Mouse (Mus musculus) NIH3T3 (cell line): Measurements from ENCODE around the gene Zfp382.
"Not testable (repeated sequence)": the region's sequence is repeated elsewhere in the genome, so short reads cannot be mapped to it uniquely, and the experiment has no call there.

Experiments used
- DNase-seq: peaks from one replicate; pipeline ENCODE4 v3.0.0-alpha.2; 2012; ENCODE audit warnings: low read depth

Gene Zfp382

DNA sequence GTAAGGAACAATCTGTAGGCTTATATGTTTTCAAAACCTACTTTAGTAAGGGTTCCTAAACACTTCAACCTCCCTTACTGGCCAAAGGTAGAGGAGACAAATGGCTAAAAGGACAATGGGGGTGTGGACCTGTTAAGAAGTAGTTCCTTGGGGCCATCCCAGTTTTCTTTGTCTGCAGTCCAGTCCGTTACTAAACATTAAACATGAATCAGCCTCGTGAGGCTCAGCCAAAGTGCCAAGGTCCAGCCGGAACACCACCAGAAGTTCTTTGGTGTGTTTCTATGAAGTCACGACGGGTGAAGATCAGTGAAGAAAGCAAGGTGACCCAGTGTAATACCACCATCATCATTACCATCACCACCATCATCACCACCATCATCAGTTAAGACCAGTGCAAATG lies 25.3 kb downstream of the Zfp382 start:
- DNase-seq: no peak

DNA sequence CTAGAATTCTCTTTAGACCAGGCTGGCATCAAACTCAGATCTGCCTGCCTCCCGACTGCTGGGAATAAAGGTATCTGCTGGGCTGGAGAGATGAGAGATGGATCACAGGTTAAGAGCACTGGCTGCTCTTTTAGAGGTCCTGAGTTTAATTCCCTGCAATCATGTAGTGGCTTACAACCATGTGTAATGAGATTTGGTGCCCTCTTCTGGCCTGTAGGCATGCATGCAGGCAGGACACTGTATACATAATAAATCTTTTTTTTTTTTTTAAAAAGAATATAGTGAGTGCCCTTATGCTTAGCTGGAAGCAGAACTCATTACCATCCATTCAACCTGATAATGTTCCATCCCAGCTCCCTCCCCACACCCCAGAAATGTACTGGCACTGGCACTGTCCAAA lies 32.3 kb downstream of the Zfp382 start:
- no peak for DNase-seq

DNA sequence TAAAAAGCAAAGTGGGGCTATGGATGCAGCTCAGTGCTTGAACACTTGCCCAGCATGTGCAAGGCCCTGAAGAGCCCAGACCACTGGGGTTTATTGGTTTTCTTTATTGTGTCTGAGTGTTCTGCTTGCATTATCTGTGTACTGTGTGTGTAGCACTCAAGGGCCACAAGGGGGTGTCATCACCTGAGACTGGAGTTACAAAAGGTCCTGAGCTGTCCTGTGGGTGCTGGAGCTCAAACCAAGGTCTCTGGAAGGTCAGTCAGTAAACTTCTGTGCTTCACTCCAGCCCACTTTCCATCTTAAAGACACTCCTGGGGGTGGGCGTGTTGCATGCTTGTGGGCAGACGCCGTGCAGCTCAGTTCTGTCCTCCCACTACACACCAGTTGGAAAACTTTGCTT lies 33.8 kb downstream of the Zfp382 start:
- no peak for DNase-seq

DNA sequence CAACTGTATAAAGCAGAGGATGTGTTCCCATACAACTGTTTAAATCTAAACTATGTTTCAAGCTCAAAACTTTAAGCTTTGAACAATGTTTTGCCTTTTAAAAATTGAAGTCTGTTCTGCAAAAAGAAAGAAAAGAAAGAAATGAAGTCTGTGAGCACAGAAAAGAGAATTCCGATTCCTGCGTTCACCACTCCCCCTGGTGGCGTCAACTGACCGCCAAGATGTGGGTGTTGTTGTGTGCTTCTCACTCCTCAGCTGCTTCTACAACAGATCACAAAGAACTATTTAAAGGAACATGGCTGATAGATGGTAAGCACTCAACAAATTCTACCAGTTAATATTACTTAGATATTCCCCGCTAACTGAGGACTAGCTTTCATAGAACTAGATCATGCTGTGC lies 41.4 kb downstream of the Zfp382 start:
- no peak for DNase-seq

DNA sequence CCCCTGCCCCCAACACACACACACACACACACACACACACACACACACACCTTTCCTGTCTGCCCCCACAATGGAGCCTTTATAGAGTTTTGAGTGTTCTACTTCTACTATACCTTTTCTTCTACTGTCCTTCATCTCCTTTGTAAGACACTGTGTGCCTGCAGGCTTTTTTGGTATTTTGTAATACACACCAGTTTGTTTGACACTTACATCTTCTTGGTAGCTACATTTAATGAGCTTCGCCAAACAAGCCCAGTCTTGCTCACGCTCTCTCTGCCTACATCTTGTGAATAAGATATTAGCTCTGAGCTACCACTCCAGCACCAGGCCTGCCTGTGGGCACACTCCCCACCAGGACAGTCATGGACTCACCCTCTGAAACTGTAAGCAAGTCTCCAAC lies 43.0 kb downstream of the Zfp382 start:
- no peak for DNase-seq

DNA sequence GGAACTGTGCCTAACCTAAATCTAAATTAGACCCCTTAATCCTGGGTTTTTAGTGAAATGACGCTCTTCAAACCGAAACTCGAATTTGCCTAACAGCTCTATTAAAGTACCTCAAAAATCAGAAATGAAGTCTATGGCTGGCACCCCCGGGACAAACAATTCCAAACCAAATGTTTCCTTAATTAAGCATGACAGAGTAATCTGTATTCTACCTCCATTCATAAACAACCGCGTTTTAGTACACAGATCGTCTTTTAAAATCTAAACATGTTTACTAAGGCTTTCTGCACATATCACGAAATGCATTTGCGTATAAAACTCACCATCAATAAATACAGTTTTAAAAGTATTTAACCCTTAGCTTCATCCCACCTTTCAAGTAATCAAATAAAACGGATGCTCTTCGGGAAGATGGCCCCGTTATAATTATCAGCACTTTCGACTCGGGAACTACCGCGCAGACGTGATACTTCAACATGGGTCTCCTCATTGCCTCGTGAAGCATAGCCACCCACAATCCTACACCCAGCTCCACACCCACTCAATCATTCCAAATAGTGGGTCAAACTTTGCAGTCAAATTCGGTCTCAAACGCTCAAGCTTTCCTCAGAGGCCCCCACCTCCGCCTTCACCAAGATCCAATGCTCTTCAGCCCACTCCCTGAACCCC lies 47.3 kb downstream of the Zfp382 start:
- DNase-seq: peak; percentile 59

DNA sequence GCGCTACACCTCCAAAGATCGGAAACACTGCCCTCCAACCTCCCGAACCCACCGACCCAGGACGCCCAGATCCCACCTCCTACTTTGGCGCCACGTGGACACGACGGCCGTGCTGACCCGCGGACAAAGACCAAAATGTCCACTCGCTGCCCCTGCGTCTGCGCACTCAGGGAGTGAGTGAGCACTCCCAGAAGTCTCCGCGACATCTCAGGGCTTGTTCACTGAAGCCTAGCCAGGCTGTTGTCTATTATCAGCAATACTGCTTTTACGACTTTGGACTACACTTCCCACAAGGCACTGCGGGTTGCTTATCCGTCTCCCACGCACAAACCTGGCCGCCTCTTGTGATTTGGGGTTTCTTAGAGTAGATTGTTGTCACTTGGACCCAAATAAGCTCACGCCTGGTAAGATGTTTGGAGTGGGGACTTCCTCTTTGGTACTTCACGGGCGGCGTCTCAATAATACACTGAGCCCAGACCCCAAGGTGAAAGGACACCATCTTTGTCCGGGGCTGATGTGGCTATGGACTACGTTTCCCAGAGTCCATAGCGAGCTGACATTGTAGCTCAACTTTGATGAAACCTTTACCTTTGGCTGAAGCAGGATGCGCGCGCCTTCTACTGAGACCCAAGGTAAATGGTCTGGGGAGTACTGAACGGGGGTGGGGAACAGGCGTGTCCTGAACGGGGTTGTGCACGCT lies 48.0 kb downstream of the Zfp382 start, which contains the start of gene Zfp146:
TSS of gene Zfp146 (minus strand) at position 168 of the 700 bp plus-strand sequence.
- peak; percentile 95 for DNase-seq

DNA sequence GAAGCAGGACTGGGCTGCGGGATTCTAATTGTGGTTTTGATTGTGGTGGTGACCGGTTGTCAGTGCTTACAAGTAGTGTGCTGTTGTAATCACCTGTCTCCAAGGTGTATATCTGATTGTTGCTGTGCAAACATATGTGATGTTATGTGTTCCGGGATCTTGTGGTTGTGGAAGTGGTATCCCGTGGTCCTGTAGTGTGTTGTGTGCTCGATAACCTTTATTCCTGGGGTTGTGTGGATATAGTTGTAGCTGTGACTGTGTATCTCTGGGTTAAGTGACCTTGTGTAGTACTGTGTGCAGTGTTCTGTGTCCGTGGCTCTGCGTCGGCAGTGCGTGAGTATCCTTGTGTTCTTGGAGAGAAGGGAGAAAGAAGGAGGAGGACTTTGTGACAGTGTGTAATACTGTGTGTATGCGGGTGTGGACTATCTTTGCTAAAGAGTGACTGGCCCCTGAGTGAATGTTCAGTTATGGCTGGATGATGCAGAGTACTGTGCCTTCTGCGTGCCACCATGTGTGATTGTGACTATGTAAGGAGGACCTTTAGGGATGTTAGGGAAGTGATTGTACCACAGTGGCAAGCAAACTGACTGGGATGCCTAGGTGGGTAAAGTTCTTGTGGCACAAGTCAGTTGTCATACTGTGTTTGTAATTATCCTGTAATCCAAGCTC lies 48.7 kb downstream of the Zfp382 start:
- no peak for DNase-seq

DNA sequence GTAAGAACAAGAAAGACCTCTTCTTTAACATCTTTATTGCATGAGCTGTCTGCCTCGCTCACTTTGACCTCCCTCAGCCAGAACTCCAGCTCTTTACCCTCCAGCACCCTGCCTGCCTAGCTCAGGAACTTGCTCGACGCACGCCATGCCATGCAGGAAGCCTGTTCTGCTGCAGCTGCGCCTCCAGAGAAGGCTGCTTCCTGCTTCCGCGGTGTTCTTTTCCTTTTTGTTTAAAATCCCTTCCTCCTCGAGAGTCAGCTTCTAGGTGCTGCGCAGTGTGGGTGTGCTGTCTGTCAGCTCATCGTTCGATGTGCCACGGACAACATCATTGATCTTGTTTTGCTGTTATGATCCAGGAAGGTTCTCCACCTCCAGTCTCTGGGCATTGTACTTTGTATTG lies 54.7 kb downstream of the Zfp382 start:
- DNase-seq: no peak

DNA sequence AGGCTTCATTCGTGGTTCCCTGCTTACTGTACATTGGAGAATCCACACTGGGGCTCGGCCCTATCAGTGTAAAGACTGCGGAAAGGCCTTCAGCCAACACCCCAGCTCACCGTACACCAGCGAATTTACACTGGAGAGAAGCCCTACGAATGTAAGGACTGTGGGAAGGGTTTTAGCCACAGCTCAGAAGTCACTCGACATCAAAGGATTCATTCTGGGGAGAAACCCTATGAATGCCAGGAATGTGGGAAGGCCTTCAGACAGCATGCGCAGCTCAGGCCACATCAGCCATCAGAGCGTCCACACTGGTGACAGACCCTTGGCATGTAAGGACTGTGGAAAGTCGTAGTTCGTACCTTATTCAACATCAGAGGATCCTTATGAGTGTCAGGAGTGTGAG lies 56.5 kb downstream of the Zfp382 start:
- DNase-seq: no peak

DNA sequence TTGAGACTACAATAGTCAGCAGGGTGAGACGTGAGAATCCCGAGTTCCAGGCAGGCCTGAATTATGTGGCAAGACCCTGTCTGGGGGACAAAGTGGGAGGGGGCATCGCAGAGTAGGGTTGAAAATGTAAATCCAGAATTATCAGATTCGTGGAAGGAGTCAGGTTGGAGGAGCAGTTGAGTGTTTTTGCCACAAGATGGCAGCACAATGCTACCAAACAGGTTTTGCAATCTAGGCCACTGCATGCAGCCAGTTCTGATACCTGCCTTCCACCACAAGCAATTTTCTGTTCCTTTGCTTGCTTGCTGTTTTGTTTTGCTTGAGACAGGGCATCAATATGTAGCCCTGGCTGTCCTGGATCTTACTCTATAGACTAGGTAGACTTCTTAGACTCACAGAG lies 59.6 kb downstream of the Zfp382 start:
- DNase-seq: peak; percentile 86

DNA sequence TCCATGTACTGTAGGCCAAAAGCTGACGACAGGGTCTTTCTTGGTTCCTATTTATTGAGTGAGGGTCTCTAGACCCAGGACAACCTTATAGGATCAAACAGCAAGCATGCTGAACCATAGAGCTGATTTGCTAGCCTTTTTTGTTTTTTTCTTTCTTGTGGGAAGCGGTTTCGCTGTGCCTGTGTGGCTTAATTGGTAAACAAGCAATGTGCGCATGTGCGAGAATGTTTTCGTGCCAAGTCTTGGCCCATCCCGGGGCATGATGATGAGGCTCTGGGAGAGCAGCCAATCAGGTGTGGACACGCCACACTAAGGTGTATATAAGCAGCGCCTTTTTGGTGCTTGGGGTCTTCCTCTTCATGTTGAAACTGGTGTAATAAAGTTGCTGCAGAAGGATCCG lies 60.2 kb downstream of the Zfp382 start:
- DNase-seq: not testable (repeated sequence)

DNA sequence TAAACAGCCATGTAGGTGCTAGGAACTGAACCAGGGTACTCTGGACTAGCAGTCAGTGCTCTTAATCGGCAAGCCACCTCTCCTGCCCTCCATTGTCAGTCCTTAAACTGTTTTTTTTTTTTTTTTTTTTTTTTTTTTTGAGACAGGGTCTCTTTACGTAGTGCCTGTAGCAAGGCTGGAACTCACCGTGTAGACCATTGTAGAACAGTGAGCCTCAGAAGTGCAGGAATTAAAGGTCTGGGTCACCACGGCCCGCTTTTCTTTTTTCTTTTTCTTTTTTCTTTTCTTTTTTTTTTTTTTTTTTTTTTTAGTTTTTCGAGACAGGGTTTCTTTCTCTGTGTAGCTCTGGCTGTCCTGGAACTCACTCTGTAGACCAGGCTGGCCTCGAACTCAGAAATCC lies 61.4 kb downstream of the Zfp382 start:
- not testable (repeated sequence) for DNase-seq

DNA sequence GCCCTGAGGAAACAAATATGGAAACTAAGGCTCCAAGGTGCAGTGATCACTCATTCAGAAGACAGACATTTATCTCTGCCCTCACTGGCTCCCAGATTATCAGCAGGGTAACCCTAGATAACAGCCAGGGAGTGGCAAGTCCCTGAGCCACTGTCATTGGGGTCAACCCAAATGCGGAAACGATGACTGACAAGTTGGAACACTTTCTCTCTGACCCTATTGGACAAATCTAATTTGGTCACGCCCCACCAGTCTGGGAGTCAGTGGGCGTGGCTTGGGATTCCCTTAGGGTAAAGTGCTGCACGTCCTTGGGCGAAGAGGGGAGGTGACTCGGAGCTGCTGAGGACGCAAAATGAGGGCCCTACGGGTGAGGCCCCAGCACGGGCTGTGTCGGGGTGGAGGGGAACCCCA lies 62.1 kb downstream of the Zfp382 start, which contains the start of gene Cox7a1:
TSS of gene Cox7a1 (plus strand) at position 266 of the 411 bp plus-strand sequence.
- DNase-seq: peak; percentile 56
